Mouse (Mus musculus) midbrain, embryonic 13.5 days (tissue): ENCODE data around the gene Llgl2. TPM values are rescaled to one million over a fixed set of nuclear protein-coding genes. Genes with fewer than 3 reads are reported as not detected.
A peak's percentile ranks its signal among the peaks of the same experiment; 100 is the strongest.

Source experiments
- ATAC-seq: fragments of 200-750 bp; cut with Nextera tagmentation; 2 replicates; pipeline ENCODE4 v1.8.0; 2017; ENCODE audit warnings: mild to moderate bottlenecking, moderate TSS enrichment, moderate library complexity
- H3K27ac ChIP-seq: fragments of 300-500 bp; sonication (generic); 2 replicates; pipeline ENCODE4 v1.5.1; 2015; ENCODE audit warnings: inconsistent platforms, mild to moderate bottlenecking, moderate library complexity
- H3K27me3 ChIP-seq: fragments of 300-500 bp; sonication (generic); 2 replicates; pipeline ENCODE4 v1.6.1; 2015; ENCODE audit warnings: mild to moderate bottlenecking, inconsistent platforms
- H3K36me3 ChIP-seq: fragments of 300-500 bp; sonication (generic); 2 replicates; pipeline ENCODE4 v1.6.1; 2015; ENCODE audit warnings: mild to moderate bottlenecking, inconsistent platforms
- H3K4me1 ChIP-seq: fragments of 300-500 bp; sonication (generic); replicated peaks from 2 replicates; pipeline ENCODE4 v1.6.1; 2015; ENCODE audit warnings: inconsistent platforms
- H3K4me2 ChIP-seq: fragments of 300-500 bp; sonication (generic); replicated peaks from 2 replicates; pipeline ENCODE4 v1.6.1; 2015; ENCODE audit warnings: moderate library complexity, mild to moderate bottlenecking, inconsistent platforms
- H3K4me3 ChIP-seq: fragments of 300-500 bp; sonication (generic); replicated peaks from 2 replicates; pipeline ENCODE4 v1.5.1; 2015; ENCODE audit warnings: mild to moderate bottlenecking, inconsistent platforms
- H3K9ac ChIP-seq: fragments of 300-500 bp; sonication (generic); replicated peaks from 2 replicates; pipeline ENCODE4 v1.6.1; 2015; ENCODE audit warnings: mild to moderate bottlenecking, inconsistent platforms
- H3K9me3 ChIP-seq: fragments of 300-500 bp; sonication (generic); 2 replicates; pipeline ENCODE4 v1.6.1; 2016; ENCODE audit warnings: mild to moderate bottlenecking, inconsistent platforms
- WGBS: fragments of 180-500 bp; shearing (Covaris S2); methylation state at CpG from one replicate; pipeline ENCODE4 v1.1.7; 2015; 5-methylcytosine and 5-hydroxymethylcytosine counted together
- microRNA-seq: library from miRNA; unstranded; fragments of <30 nt; microRNA quantifications from one replicate; pipeline ENCODE4, GENCODE M21; 2016
- polyA plus RNA-seq: library from polyadenylated mRNA; unstranded; fragments of >200 nt; fragmentation: Nextera tagmentation; extraction: Ambion mirVana; gene quantifications from 2 replicates; pipeline ENCODE4 v1.2.1, GENCODE M21; 2015

Llgl2 gene
- polyA plus RNA-seq, 1 experiment from 2014 or later, result 0.66 TPM

GRCm38 (mm10) chr11:115903384-115904230 lies 79.8 kb downstream of the Llgl2 start:
- 80% methylated on average over 11 of the region's 11 CpGs for WGBS
- Histone ChIP-seq H3K9ac (no peak overlapping the region), H3K4me1 (peaks cover 31% of the 10 kb centered on the region), H3K4me2 (no peak overlapping the region), H3K4me3 (no peak overlapping the region), H3K9me3 (no peaks in the 10 kb centered on the region), H3K27me3 (no peaks in the 10 kb centered on the region), H3K27ac (no peak overlapping the region), H3K36me3 (peaks cover 14% of the 10 kb centered on the region)
- ATAC-seq, result no peak

GRCm38 (mm10) chr11:115904231-115904955 lies 80.5 kb downstream of the Llgl2 start:
- 82% methylated on average over 8 of the region's 8 CpGs for WGBS
- Histone ChIP-seq H3K4me3 (no peak overlapping the region), H3K9ac (no peak overlapping the region), H3K9me3 (no peaks in the 10 kb centered on the region), H3K27me3 (no peaks in the 10 kb centered on the region), H3K4me2 (no peak overlapping the region), H3K27ac (no peak overlapping the region), H3K36me3 (peaks cover 20% of the 10 kb centered on the region), H3K4me1 (peaks cover 31% of the 10 kb centered on the region)
- no peak for ATAC-seq

Small RNAs within 50 kb of the gene (microRNA-seq; reads per million reads assigned to microRNA genes)
- gene Mir5621, result 2.3 reads per million, percentile 5 among the genes with 10 or more reads in this experiment

Other genes starting within 250 kb of the Llgl2 start
- gene Mrps7, start 220.1 kb upstream of the Llgl2 start, polyA plus RNA-seq, result 77.6 and 78.8 TPM in 2 replicates
- 31.8 and 38.1 TPM in 2 replicates for gene Gga3, start 220.0 kb upstream of the Llgl2 start, polyA plus RNA-seq
- 8.8 and 10.5 TPM in 2 replicates for gene Mif4gd, start 211.1 kb upstream of the Llgl2 start, polyA plus RNA-seq
- 32.6 and 35.4 TPM in 2 replicates for gene Slc25a19, start 195.8 kb upstream of the Llgl2 start, polyA plus RNA-seq
- gene Grb2, start 115.5 kb upstream of the Llgl2 start, polyA plus RNA-seq, result 165 and 176 TPM in 2 replicates
- 29.9 and 31.0 TPM in 2 replicates for gene Tmem94, start 58.6 kb upstream of the Llgl2 start, polyA plus RNA-seq
- 10.3 and 12.3 TPM in 2 replicates for gene Caskin2, start 10.4 kb upstream of the Llgl2 start, polyA plus RNA-seq
- 24.8 and 25.8 TPM in 2 replicates for gene Tsen54, start 9.3 kb upstream of the Llgl2 start, polyA plus RNA-seq
- 0.08 and 0.27 TPM in 2 replicates for gene Myo15b, start 34.4 kb downstream of the Llgl2 start, polyA plus RNA-seq
- gene Smim5, start 75.9 kb downstream of the Llgl2 start, polyA plus RNA-seq, result 0.97 and 1.4 TPM in 2 replicates
- 0.84 and 0.93 TPM in 2 replicates for gene Smim6, start 88.0 kb downstream of the Llgl2 start, polyA plus RNA-seq
- gene Sap30bp, start 109.2 kb downstream of the Llgl2 start, polyA plus RNA-seq, result 52.7 and 53.8 TPM in 2 replicates
- 28.3 and 29.2 TPM in 2 replicates for gene Recql5, start 109.4 kb downstream of the Llgl2 start, polyA plus RNA-seq
- 0.15 and 0.43 TPM in 2 replicates for gene Itgb4, start 150.7 kb downstream of the Llgl2 start, polyA plus RNA-seq
- 49.2 and 58.9 TPM in 2 replicates for gene Galk1, start 188.7 kb downstream of the Llgl2 start, polyA plus RNA-seq
- gene H3f3b, start 203.9 kb downstream of the Llgl2 start, polyA plus RNA-seq, result 2,611 and 2,977 TPM in 2 replicates
- 41.1 and 43.7 TPM in 2 replicates for gene Unk, start 206.3 kb downstream of the Llgl2 start, polyA plus RNA-seq